Mouse (Mus musculus) lung, adult 2 months (tissue): Measurements from ENCODE around the gene Gng10.

Experiments used
- CTCF ChIP-seq: fragments of 200-500 bp; IDR thresholded peaks from 2 replicates; pipeline ENCODE4 v1.5.1; 2011; ENCODE audit warnings: mild to moderate bottlenecking, low read length, control low read depth; ENCODE audit not compliant: insufficient read depth
- POLR2A ChIP-seq: fragments of 200-500 bp; IDR thresholded peaks from 2 replicates; pipeline ENCODE4 v1.6.1; 2011; ENCODE audit warnings: low read depth, mild to moderate bottlenecking, control low read depth, low read length, borderline replicate concordance; ENCODE audit errors: extremely low read depth

- TF ChIP-seq CTCF, result no peak
- no peak for TF ChIP-seq POLR2A
Measured at GRCm38 (mm10) chr4:59011446-59011845, 23.4 kb upstream of the Gng10 start.
